Mouse (Mus musculus): ENCODE measurements at regions not wholly inside any gene's neighbourhood (a gene's known extent, or its start where the extent isn't known, plus 50 kb on each side); places are given as distances from the start of the nearest gene placed in this dataset.
A peak's percentile ranks its signal among the peaks of the same experiment; 100 is the strongest.

GRCm38 (mm10) chr9:50181360-50181759 is 163.4 kb downstream of the Rpl10-ps3 start:
- H3K4me1 ChIP-seq: no peaks in the 10 kb centered on the region
- no peak overlapping the region for H3K27ac ChIP-seq (replicated peaks)
- WGBS: 69% methylated on average over 2 of the region's 2 CpGs
- ATAC-seq (ENCODE audit: low FRiP score): no peak
- no peaks in the 10 kb centered on the region for H3K9me3 ChIP-seq (replicated peaks)
- no peak overlapping the region for H3K9ac ChIP-seq (replicated peaks)
- no peak overlapping the region for H3K4me2 ChIP-seq
- no peak overlapping the region for H3K4me3 ChIP-seq (replicated peaks)
- H3K27me3 ChIP-seq (replicated peaks): no peaks in the 10 kb centered on the region
- H3K36me3 ChIP-seq: no peaks in the 10 kb centered on the region

GRCm38 (mm10) chr9:50176131-50176530 is 168.6 kb downstream of the Rpl10-ps3 start:
- Histone ChIP-seq H3K27ac (replicated peaks) (no peak overlapping the region), H3K36me3 (no peaks in the 10 kb centered on the region), H3K9me3 (replicated peaks) (no peaks in the 10 kb centered on the region), H3K27me3 (replicated peaks) (no peaks in the 10 kb centered on the region), H3K4me1 (peaks cover 9% of the 10 kb centered on the region), H3K9ac (replicated peaks) (no peak overlapping the region), H3K4me3 (replicated peaks) (no peak overlapping the region), H3K4me2 (no peak overlapping the region)
- no peak for ATAC-seq (ENCODE audit: low FRiP score)
- WGBS: 95% methylated on average over 2 of the region's 2 CpGs

GRCm38 (mm10) chr9:50171826-50172464 is 172.8 kb downstream of the Rpl10-ps3 start:
- no peaks in the 10 kb centered on the region for H3K36me3 ChIP-seq
- H3K9me3 ChIP-seq (replicated peaks): no peaks in the 10 kb centered on the region
- 0 out of 2 replicates have a peak overlapping the region, but pooled peaks have one; percentile 24 for H3K27ac ChIP-seq (replicated peaks)
- no peaks in the 10 kb centered on the region for H3K27me3 ChIP-seq (replicated peaks)
- WGBS: 14% methylated on average over 7 of the region's 7 CpGs
- H3K4me3 ChIP-seq (replicated peaks): peak overlapping the region; percentile 23
- H3K4me1 ChIP-seq: peaks cover 9% of the 10 kb centered on the region
- peak overlapping the region; percentile 44 for H3K4me2 ChIP-seq
- 0 out of 2 replicates have a peak overlapping the region, but pooled peaks have one; percentile 10 for H3K9ac ChIP-seq (replicated peaks)
- peak; percentile 68; the same call in 1 of the 2 replicates for ATAC-seq (ENCODE audit: low FRiP score)

- H3K4me1 ChIP-seq: peaks cover 9% of the 10 kb centered on the region
These were observed 173.6 kb downstream of the Rpl10-ps3 start for GRCm38 (mm10) chr9:50171164-50171563.

DNA sequence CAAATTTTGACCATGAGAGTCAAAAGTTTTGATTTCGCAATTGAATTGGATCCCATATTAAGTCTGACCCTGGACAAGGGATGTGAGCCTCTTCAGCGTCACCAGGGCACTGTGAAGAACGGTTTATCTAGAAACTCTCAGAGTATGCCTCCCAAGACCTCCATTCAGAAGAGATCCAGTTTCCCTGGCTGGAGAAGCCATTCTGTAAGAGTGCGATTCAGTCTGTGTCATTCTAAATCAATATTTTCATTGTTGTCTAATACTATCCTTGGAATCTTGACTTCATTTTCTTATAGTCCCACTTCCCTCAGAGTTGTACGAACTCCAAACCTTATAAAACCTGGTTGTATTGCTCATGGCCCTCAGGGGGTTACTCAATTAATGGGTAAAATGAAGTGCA is 174.1 kb downstream of the Rpl10-ps3 start:
- no peak overlapping the region for H3K4me3 ChIP-seq (replicated peaks)
- H3K4me1 ChIP-seq: peaks cover 9% of the 10 kb centered on the region
- no peak for ATAC-seq (ENCODE audit: low FRiP score)
- no peaks in the 10 kb centered on the region for H3K36me3 ChIP-seq
- no peak overlapping the region for H3K27ac ChIP-seq (replicated peaks)
- no peaks in the 10 kb centered on the region for H3K27me3 ChIP-seq (replicated peaks)
- H3K9me3 ChIP-seq (replicated peaks): no peaks in the 10 kb centered on the region
- no peak overlapping the region for H3K4me2 ChIP-seq
- no peak overlapping the region for H3K9ac ChIP-seq (replicated peaks)
- WGBS: 79% methylated on average over 5 of the region's 5 CpGs

More at GRCm38 (mm10) chr9:50171164-50171563, 173.6 kb downstream of the Rpl10-ps3 start:
- H3K9me3 ChIP-seq (replicated peaks): no peaks in the 10 kb centered on the region
- 0 out of 2 replicates have a peak overlapping the region, but pooled peaks have one; percentile 24 for H3K27ac ChIP-seq (replicated peaks)
- no peaks in the 10 kb centered on the region for H3K27me3 ChIP-seq (replicated peaks)
- H3K4me2 ChIP-seq: no peak overlapping the region
- no peak for ATAC-seq (ENCODE audit: low FRiP score)
- no peaks in the 10 kb centered on the region for H3K36me3 ChIP-seq
- WGBS: 24% methylated on average over 2 of the region's 2 CpGs
- H3K9ac ChIP-seq (replicated peaks): no peak overlapping the region
- no peak overlapping the region for H3K4me3 ChIP-seq (replicated peaks)

GRCm38 (mm10) chr9:50154618-50155017 is 190.2 kb downstream of the Rpl10-ps3 start:
- no peaks in the 10 kb centered on the region for H3K36me3 ChIP-seq
- H3K4me3 ChIP-seq (replicated peaks): no peak overlapping the region
- H3K27ac ChIP-seq (replicated peaks): no peak overlapping the region
- H3K4me2 ChIP-seq: no peak overlapping the region
- no peak overlapping the region for H3K9ac ChIP-seq (replicated peaks)
- H3K9me3 ChIP-seq (replicated peaks): no peaks in the 10 kb centered on the region
- no peaks in the 10 kb centered on the region for H3K27me3 ChIP-seq (replicated peaks)
- H3K4me1 ChIP-seq: no peaks in the 10 kb centered on the region
- no peak for ATAC-seq (ENCODE audit: low FRiP score)
- WGBS: 85% methylated on average over 3 of the region's 3 CpGs

DNA sequence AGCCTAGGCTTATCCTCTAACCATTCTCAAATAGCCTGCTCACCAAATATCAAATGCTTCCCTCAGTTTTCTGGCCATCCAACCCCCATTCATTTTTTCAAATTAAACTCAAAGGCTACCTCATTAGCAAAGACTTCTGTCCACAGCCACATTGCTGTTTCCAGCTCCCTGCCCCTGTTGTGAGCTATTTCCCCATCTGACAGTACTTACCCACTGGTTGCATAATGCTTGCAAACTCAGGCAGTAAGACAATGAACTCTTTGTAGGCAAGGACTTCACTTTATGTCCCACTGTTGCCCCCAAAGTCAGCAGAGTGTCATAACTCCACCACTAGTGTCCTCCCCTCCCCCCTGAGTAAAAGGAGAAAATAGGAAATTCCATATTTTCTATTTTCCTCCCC is 194.7 kb downstream of the Rpl10-ps3 start:
- no peak overlapping the region for H3K27ac ChIP-seq (replicated peaks)
- H3K9ac ChIP-seq (replicated peaks): no peak overlapping the region
- no peak overlapping the region for H3K4me3 ChIP-seq (replicated peaks)
- H3K4me1 ChIP-seq: no peaks in the 10 kb centered on the region
- no peaks in the 10 kb centered on the region for H3K36me3 ChIP-seq
- no peaks in the 10 kb centered on the region for H3K27me3 ChIP-seq (replicated peaks)
- no peak overlapping the region for H3K4me2 ChIP-seq
- H3K9me3 ChIP-seq (replicated peaks): no peaks in the 10 kb centered on the region
- no peak for ATAC-seq (ENCODE audit: low FRiP score)

DNA sequence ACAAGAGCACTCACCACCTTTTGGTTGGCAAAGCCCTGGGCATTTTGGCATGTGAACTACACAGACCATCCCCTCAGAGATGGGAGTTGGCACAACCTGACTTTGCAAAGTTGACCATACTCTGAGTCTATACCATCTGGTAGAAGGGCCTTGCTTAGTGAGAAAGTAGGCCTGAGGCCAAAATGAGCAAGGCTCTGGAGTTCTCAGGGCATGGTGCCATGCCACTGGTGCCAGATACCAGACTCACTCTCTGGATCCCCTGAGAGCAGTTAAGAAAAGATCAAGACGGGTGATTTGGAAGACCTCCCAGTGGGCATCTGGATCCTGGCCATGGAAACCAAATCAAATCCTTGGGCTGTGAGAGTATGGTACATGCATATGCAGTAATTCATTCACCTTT is 202.0 kb downstream of the Rpl10-ps3 start:
- Histone ChIP-seq H3K4me3 (replicated peaks) (no peak overlapping the region), H3K27me3 (replicated peaks) (no peaks in the 10 kb centered on the region), H3K9ac (replicated peaks) (no peak overlapping the region), H3K27ac (replicated peaks) (no peak overlapping the region), H3K4me1 (peaks cover 34% of the 10 kb centered on the region), H3K9me3 (replicated peaks) (no peaks in the 10 kb centered on the region), H3K36me3 (no peaks in the 10 kb centered on the region), H3K4me2 (no peak overlapping the region)
- 19% methylated on average over 1 of the region's 1 CpGs for WGBS
- no peak for ATAC-seq (ENCODE audit: low FRiP score)

GRCm38 (mm10) chr9:50142091-50142490 is 202.7 kb downstream of the Rpl10-ps3 start:
- no peak for ATAC-seq (ENCODE audit: low FRiP score)
- no peak overlapping the region for H3K4me2 ChIP-seq

GRCm38 (mm10) chr9:50141176-50141575 is 203.6 kb downstream of the Rpl10-ps3 start:
- peaks cover 36% of the 10 kb centered on the region for H3K4me1 ChIP-seq
- no peak overlapping the region for H3K4me3 ChIP-seq (replicated peaks)
- no peaks in the 10 kb centered on the region for H3K9me3 ChIP-seq (replicated peaks)
- H3K27me3 ChIP-seq (replicated peaks): no peaks in the 10 kb centered on the region
- ATAC-seq (ENCODE audit: low FRiP score): no peak
- no peak overlapping the region for H3K4me2 ChIP-seq
- no peak overlapping the region for H3K27ac ChIP-seq (replicated peaks)
- no peaks in the 10 kb centered on the region for H3K36me3 ChIP-seq
- 49% methylated on average over 6 of the region's 6 CpGs for WGBS
- no peak overlapping the region for H3K9ac ChIP-seq (replicated peaks)

More at GRCm38 (mm10) chr9:50142091-50142490, 202.7 kb downstream of the Rpl10-ps3 start:
- Histone ChIP-seq H3K9ac (replicated peaks) (no peak overlapping the region), H3K4me1 (peaks cover 34% of the 10 kb centered on the region), H3K4me3 (replicated peaks) (no peak overlapping the region), H3K36me3 (no peaks in the 10 kb centered on the region), H3K27me3 (replicated peaks) (no peaks in the 10 kb centered on the region), H3K27ac (replicated peaks) (no peak overlapping the region), H3K9me3 (replicated peaks) (no peaks in the 10 kb centered on the region)
- 73% methylated on average over 8 of the region's 8 CpGs for WGBS

GRCm38 (mm10) chr9:50138341-50138978 is 206.3 kb downstream of the Rpl10-ps3 start:
- no peak overlapping the region for H3K4me2 ChIP-seq
- ATAC-seq (ENCODE audit: low FRiP score): no peak; the same call in 1 of the 2 replicates
- no peak overlapping the region for H3K27ac ChIP-seq (replicated peaks)

GRCm38 (mm10) chr9:50136636-50136985 is 208.2 kb downstream of the Rpl10-ps3 start:
- no peak for ATAC-seq (ENCODE audit: low FRiP score)
- Histone ChIP-seq H3K27ac (replicated peaks) (no peak overlapping the region), H3K4me1 (peaks cover 29% of the 10 kb centered on the region), H3K9ac (replicated peaks) (no peak overlapping the region), H3K27me3 (replicated peaks) (no peaks in the 10 kb centered on the region), H3K4me3 (replicated peaks) (no peak overlapping the region), H3K9me3 (replicated peaks) (no peaks in the 10 kb centered on the region), H3K4me2 (no peak overlapping the region), H3K36me3 (no peaks in the 10 kb centered on the region)
- 64% methylated on average over 1 of the region's 1 CpGs for WGBS

More at GRCm38 (mm10) chr9:50138341-50138978, 206.3 kb downstream of the Rpl10-ps3 start:
- Histone ChIP-seq H3K9me3 (replicated peaks) (no peaks in the 10 kb centered on the region), H3K4me1 (peaks cover 42% of the 10 kb centered on the region), H3K36me3 (no peaks in the 10 kb centered on the region), H3K4me3 (replicated peaks) (no peak overlapping the region), H3K9ac (replicated peaks) (no peak overlapping the region), H3K27me3 (replicated peaks) (no peaks in the 10 kb centered on the region)
- WGBS: 78% methylated on average over 9 of the region's 9 CpGs

Measured in neural tube, embryonic 15.5 days (tissue).